Comparison of ENCODE assay signal across 27 mouse cellular contexts in the genomic region with DNA sequence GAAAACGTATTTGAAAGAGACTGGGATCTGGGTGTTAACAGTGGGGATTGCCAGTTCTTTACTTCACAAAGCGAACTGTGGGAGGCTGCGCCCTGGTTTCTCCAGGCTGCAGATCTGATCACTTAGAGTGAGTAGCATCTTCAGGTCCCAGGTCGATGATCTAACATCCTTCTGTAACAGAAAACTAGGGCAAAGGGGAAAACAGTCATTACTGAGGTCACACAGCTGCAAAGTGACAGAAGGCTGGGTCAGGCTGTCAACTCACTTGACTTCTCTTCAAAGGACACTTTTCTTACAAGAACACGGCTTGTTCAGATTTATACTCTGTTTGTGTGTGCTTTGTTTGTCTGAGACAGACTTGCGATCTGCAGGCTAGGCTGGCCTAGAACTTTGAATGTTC. TPM values are rescaled to one million over a fixed set of nuclear protein-coding genes. Genes with fewer than 3 reads are reported as not detected.
DNase-seq lines count a peak whose midpoint lies in the region.
"Had no signal": no experiment of that assay in that cellular context is flagged by ENCODE, and none has a peak within 500 bp of the region (broad histone marks: within the 10 kb centered on the region; RNA-seq: fewer than 3 reads in every experiment).

No protein-coding gene starts in this region.

- no peaks in the 10 kb centered on the region for H3K27me3 ChIP-seq in embryonic facial prominence, embryonic 10.5 days (replicated peaks; ENCODE audit: low read depth, poor library complexity, severe bottlenecking)
- no peaks in the 10 kb centered on the region for H3K27me3 ChIP-seq in midbrain, embryonic 10.5 days (ENCODE audit: low read depth, poor library complexity, severe bottlenecking)
- H3K27me3 ChIP-seq: limb, embryonic 13.5 days; neural tube, embryonic 12.5 days; Patski had no signal

- H3K9me3 ChIP-seq in embryonic facial prominence, embryonic 10.5 days: no peaks in the 10 kb centered on the region
- H3K9me3 ChIP-seq in midbrain, embryonic 10.5 days (replicated peaks): no peaks in the 10 kb centered on the region
- H3K9me3 ChIP-seq: limb, embryonic 13.5 days; neural tube, embryonic 12.5 days had no signal

- no peaks in the 10 kb centered on the region; the same call in 1 of the 2 replicates for H3K4me1 ChIP-seq in embryonic facial prominence, embryonic 10.5 days
- H3K4me1 ChIP-seq in midbrain, embryonic 10.5 days: no peaks in the 10 kb centered on the region
- H3K4me1 ChIP-seq: neural tube, embryonic 12.5 days had no signal

- H3K27ac ChIP-seq in embryonic facial prominence, embryonic 10.5 days (replicated peaks): no peak overlapping the region
- H3K27ac ChIP-seq in midbrain, embryonic 10.5 days (replicated peaks): no peak overlapping the region
- H3K27ac ChIP-seq: layer of hippocampus, adult 2 months; left cerebral cortex, adult 2 months; limb, embryonic 13.5 days; macrophage; neural tube, embryonic 12.5 days had no signal

- 69% methylated on average over 6 of the region's 6 CpGs for WGBS in embryonic facial prominence, embryonic 10.5 days
- 83% methylated on average over 6 of the region's 6 CpGs for WGBS in midbrain, embryonic 10.5 days

- H3K36me3 ChIP-seq in embryonic facial prominence, embryonic 10.5 days (replicated peaks): no peaks in the 10 kb centered on the region
- H3K36me3 ChIP-seq in midbrain, embryonic 10.5 days: no peaks in the 10 kb centered on the region
- H3K36me3 ChIP-seq: limb, embryonic 13.5 days; neural tube, embryonic 12.5 days had no signal

- no peak overlapping the region for H3K4me3 ChIP-seq in embryonic facial prominence, embryonic 10.5 days
- no peak overlapping the region for H3K4me3 ChIP-seq in midbrain, embryonic 10.5 days
- H3K4me3 ChIP-seq: erythroblast, embryonic 14.5 days; layer of hippocampus, adult 2 months; left cerebral cortex, adult 2 months; limb, embryonic 13.5 days; myocyte; neural tube, embryonic 12.5 days had no signal

- DNase-seq in embryo, embryonic 10 days (ENCODE audit: low spot score): peak; percentile 16
- no peak for DNase-seq in embryo, embryonic 10.5 days (ENCODE audit: low spot score)
- peak; percentile 19 for DNase-seq in 416B (ENCODE audit: low read depth)
- DNase-seq in lung, postnatal 25 days (ENCODE audit: low spot score): peak; percentile 3
- peak; percentile 50 to 51 for DNase-seq in thymus, postnatal 10 days (ENCODE audit: low spot score in 2 of 2)
- DNase-seq in embryonic facial prominence, embryonic 10.5 days (ENCODE audit: low spot score): no peak
- DNase-seq in midbrain, embryonic 10.5 days (ENCODE audit: low spot score): no peak
- DNase-seq in cerebellum, adult 8-10 months: no peak
- DNase-seq: cerebellum, adult 9-10 months; cerebellum, postnatal 36 days; gastrocnemius, postnatal 10 days; kidney, adult 2 months; kidney, postnatal 36 days; right cerebral cortex, adult 18-20 months; spleen, adult 18-20 months had no signal

RNA-seq across cellular contexts. Expression of a gene that starts 33.5 kb away (rescaled TPM):
- not detected in 2 replicates for polyA plus RNA-seq in embryonic facial prominence, embryonic 10.5 days (2016; fragmentation: Nextera tagmentation; extraction: Ambion mirVana)
- not detected in 2 replicates for polyA plus RNA-seq in midbrain, embryonic 10.5 days (2016; fragmentation: Nextera tagmentation; extraction: Ambion mirVana)
- polyA plus RNA-seq: erythroblast, embryonic 14.5 days; forebrain, embryonic 11.5 days; heart, embryonic 14.5 days; hindbrain, embryonic 11.5 days; limb, embryonic 13.5 days; midbrain, embryonic 16.5 days; myocyte; neural tube, embryonic 12.5 days; Patski had no signal

Comparison
In these comparisons a context has a peak if more than half of its experiments do, and no peak if none do; other contexts are left out.
1. DNase-seq: peak in embryo, embryonic 10 days (single experiment), 416B (single experiment), lung, postnatal 25 days (single experiment) and thymus, postnatal 10 days (2 of 2); none in embryo, embryonic 10.5 days (single experiment), embryonic facial prominence, embryonic 10.5 days (single experiment), midbrain, embryonic 10.5 days (single experiment) and cerebellum, adult 8-10 months (single experiment).